Mouse (Mus musculus) megakaryocyte, embryonic 14.5 days (primary cell): ENCODE data around the gene Ripply3.

Experiments used
- FLI1 ChIP-seq: IDR thresholded peaks from 2 replicates; pipeline ENCODE4 v1.6.1; 2012; ENCODE audit warnings: low read length, inconsistent platforms, mixed read lengths
- GATA1 ChIP-seq: IDR thresholded peaks from 3 replicates; pipeline ENCODE4 v1.6.1; 2012; ENCODE audit warnings: mixed read lengths, low read length, inconsistent platforms, borderline replicate concordance

- TF ChIP-seq GATA1 (no peak), FLI1 (no peak)
Measured at GRCm38 (mm10) chr16:94317752-94318151, 10.5 kb upstream of the Ripply3 start.
